Mouse (Mus musculus) MEL-GATA-1-ER (cell line): ENCODE results near the gene Gm49711.
"Not testable (repeated sequence)": the region's sequence is repeated elsewhere in the genome, so short reads cannot be mapped to it uniquely, and the experiment has no call there.

Source experiments
- DNase-seq: peaks from one replicate; pipeline ENCODE4 v3.0.0-alpha.2; 2012; ENCODE audit warnings: low read depth; ENCODE audit errors: extremely low read depth

Gene Gm49711

GRCm38 (mm10) chr16:92177718-92178117 lies 119.6 kb downstream of the Gm49711 start:
- DNase-seq: no peak

- DNase-seq: no peak
Observed at GRCm38 (mm10) chr16:92179306-92179705, 121.2 kb downstream of the Gm49711 start.

GRCm38 (mm10) chr16:92183477-92183876 lies 125.4 kb downstream of the Gm49711 start:
- no peak for DNase-seq

GRCm38 (mm10) chr16:92190603-92191002 lies 132.5 kb downstream of the Gm49711 start:
- no peak for DNase-seq

GRCm38 (mm10) chr16:92195094-92195493 lies 137.0 kb downstream of the Gm49711 start:
- DNase-seq: no peak

- no peak for DNase-seq
Observed at GRCm38 (mm10) chr16:92196741-92197331, 138.7 kb downstream of the Gm49711 start.

- DNase-seq: no peak
Observed at GRCm38 (mm10) chr16:92200615-92201014, 142.5 kb downstream of the Gm49711 start.

- DNase-seq: no peak
Observed at GRCm38 (mm10) chr16:92203599-92203998, 145.5 kb downstream of the Gm49711 start.

GRCm38 (mm10) chr16:92209291-92209781 lies 151.2 kb downstream of the Gm49711 start:
- DNase-seq: no peak

- not testable (repeated sequence) for DNase-seq
Observed at GRCm38 (mm10) chr16:92210316-92210715, 152.2 kb downstream of the Gm49711 start.

- not testable (repeated sequence) for DNase-seq
Observed at GRCm38 (mm10) chr16:92213911-92214310, 155.8 kb downstream of the Gm49711 start.

- DNase-seq: no peak
Observed at GRCm38 (mm10) chr16:92215599-92216390, 157.7 kb downstream of the Gm49711 start.

GRCm38 (mm10) chr16:92220754-92221153 lies 162.6 kb downstream of the Gm49711 start:
- no peak for DNase-seq

- no peak for DNase-seq
Observed at GRCm38 (mm10) chr16:92228332-92228919, 170.3 kb downstream of the Gm49711 start.

- DNase-seq: no peak
Observed at GRCm38 (mm10) chr16:92230476-92230931, 172.4 kb downstream of the Gm49711 start.

- DNase-seq: no peak
Observed at GRCm38 (mm10) chr16:92234530-92234929, 176.4 kb downstream of the Gm49711 start.

- DNase-seq: no peak
Observed at GRCm38 (mm10) chr16:92235222-92235621, 177.1 kb downstream of the Gm49711 start.
